Mouse (Mus musculus) olfactory bulb, adult 2 months (tissue): Measurements from ENCODE around the gene Ice1.

Source experiments
- CTCF ChIP-seq: fragments of 200-500 bp; IDR thresholded peaks from 2 replicates; pipeline ENCODE4 v1.5.1; 2012; ENCODE audit warnings: low read depth, mild to moderate bottlenecking, low read length, moderate library complexity; ENCODE audit not compliant: insufficient read depth
- POLR2A ChIP-seq: fragments of 200-500 bp; IDR thresholded peaks from 2 replicates; pipeline ENCODE4 v1.6.1; 2012; ENCODE audit warnings: mild to moderate bottlenecking, low read depth, low read length, moderate library complexity; ENCODE audit not compliant: insufficient read depth

GRCm38 (mm10) chr13:70621509-70621908 lies 15.9 kb downstream of the Ice1 start:
- no peak for TF ChIP-seq POLR2A
- no peak for TF ChIP-seq CTCF
